Mouse (Mus musculus) spleen, postnatal 0 days (tissue): ENCODE results near the gene Pabpc1l. TPM values are rescaled to one million over a fixed set of nuclear protein-coding genes. Genes with fewer than 3 reads are reported as not detected.

Experiments
- polyA plus RNA-seq: library from polyadenylated mRNA; unstranded; fragments of >200 nt; fragmentation: Nextera tagmentation; extraction: Ambion mirVana; gene quantifications from 2 replicates; pipeline ENCODE4 v1.2.1, GENCODE M21; 2015

Gene Pabpc1l
- polyA plus RNA-seq: 1.3 and 2.5 TPM in 2 replicates

DNA sequence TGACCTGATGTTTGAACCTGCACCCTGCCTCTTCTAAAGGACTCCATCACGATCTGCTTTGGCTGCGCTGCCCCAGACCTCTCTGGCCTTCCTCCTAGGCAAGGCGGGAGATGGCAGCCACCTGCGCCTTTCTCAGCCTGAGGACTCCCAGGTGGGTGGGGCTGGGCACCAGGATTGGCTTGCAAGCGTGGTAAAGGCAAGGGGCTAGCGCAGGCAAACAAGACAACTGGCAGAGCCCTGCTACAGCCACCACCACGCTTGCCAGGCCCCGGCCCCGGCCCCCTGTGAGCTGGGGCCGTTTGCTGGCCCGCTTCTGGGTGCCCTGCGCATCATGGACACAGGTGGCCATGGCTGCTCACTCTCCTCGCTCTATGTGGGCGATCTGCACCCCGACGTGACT, at the start of gene Pabpc1l:
Pabpc1l (plus strand) TSS at position 301 of the 400 bp plus-strand sequence.

DNA sequence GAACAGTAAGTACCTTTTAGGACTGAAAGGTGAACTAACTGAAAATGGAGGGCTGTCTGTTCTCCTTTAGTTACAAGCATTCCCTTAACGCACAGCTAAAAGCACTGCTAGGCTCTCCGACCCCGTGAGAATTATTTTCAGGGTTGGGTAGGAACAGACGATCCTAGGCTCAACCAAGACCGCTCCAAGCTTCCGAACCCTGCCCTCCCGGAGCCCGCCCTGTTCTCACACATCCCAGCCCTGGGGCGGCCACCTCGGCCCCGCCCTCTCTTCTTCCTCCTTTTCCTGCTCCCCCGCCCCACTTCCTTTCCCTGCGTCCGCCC, 30.6 kb upstream of the Pabpc1l start, which contains the start of gene Ywhab:
Ywhab (plus strand) TSS at position 307 of the 323 bp plus-strand sequence.

DNA sequence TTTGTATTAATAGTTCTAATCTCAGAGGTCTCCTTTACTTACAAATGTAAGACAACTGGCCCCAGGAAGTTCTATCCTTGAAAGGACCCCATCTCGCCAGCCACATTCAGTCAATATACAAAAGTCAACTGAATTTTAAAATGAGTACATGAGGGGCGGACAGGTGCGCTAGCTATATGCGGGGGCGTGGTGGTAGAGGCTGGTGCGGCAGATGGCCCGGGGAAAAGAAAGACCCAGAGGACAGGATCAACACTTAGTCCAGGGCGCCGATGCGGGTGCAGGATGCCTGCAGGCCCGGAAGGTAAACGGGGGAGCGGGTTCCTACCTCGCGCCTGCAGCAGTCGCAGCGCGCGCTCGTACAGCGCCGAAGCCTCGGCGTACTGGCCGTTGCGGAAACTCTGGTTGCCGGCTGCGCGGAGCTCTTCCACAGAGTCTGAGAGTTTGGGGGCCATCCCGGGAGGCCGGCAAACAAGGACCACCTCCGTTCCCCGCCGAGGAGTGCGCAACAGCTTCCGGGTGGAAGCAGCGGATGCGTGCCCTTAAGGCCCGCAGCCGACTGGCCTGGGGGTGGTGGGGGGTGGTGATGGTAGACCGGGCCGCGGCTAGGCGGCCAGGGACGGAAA, 45.0 kb downstream of the Pabpc1l start, which contains the start of gene Stk4:
Stk4 (plus strand) TSS at position 181 of the 623 bp plus-strand sequence.

DNA sequence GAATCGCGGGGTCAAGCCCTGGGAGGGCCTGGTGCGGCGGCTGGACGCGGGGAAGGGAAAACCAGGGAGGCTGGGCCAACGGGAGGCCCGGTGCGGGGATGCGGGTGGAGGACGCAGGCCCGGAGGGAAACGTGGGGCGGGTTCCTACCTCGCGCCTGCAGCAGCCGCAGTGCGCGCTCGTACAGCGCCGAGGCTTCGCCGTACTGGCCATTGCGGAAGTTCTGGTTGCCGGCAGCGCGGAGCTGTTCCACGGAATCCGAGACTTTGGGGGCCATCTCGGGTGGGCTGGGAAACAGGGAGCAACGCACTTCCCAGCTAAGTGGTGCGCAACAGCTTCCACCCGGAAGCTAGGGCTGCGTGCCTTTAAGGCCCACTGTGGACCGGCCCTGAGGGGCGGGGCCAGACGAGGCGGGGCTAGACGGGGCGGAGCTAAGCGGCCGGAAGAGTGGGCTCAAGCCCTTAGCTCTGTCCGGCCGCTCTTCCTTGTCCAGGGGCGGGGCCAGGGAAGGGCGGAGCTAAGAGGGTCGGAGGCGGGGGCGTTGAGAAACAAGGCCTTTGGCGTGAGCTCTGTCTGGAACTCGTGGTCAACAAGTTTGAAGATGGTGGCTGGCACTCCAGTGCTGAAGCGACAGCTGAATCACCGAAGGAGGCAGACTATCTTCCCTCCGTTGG, 45.7 kb downstream of the Pabpc1l start, which contains the start of gene Tomm34:
Tomm34 (minus strand) TSS at position 405 of the 672 bp plus-strand sequence.

Other genes starting within 250 kb of the Pabpc1l start
- 0.11 and 0.22 TPM in 2 replicates for gene Ccn5, start 204.6 kb upstream of the Pabpc1l start, polyA plus RNA-seq
- not detected in 2 replicates for gene Kcnk15, start 171.8 kb upstream of the Pabpc1l start, polyA plus RNA-seq
- gene Rims4, start 106.8 kb upstream of the Pabpc1l start, polyA plus RNA-seq: 0.02 TPM in 1 of 2 replicates, not detected in the other
- 132 and 147 TPM in 2 replicates for gene Ywhab, start 30.5 kb upstream of the Pabpc1l start, polyA plus RNA-seq
- gene Stk4, start 44.9 kb downstream of the Pabpc1l start, polyA plus RNA-seq: 20.1 and 20.5 TPM in 2 replicates
- gene Tomm34, start 45.7 kb downstream of the Pabpc1l start, polyA plus RNA-seq: 30.8 and 36.3 TPM in 2 replicates
- gene Kcns1, start 145.7 kb downstream of the Pabpc1l start, polyA plus RNA-seq: not detected in 2 replicates
- not detected in 2 replicates for gene Wfdc5, start 157.3 kb downstream of the Pabpc1l start, polyA plus RNA-seq
- gene Wfdc12, start 165.2 kb downstream of the Pabpc1l start, polyA plus RNA-seq: not detected in 2 replicates
- gene Wfdc15a, start 174.7 kb downstream of the Pabpc1l start, polyA plus RNA-seq: not detected in 2 replicates
- 0.73 TPM in 1 of 2 replicates, not detected in the other for gene Wfdc15b, start 196.2 kb downstream of the Pabpc1l start, polyA plus RNA-seq
- not detected in 2 replicates for gene Svs2, start 213.0 kb downstream of the Pabpc1l start, polyA plus RNA-seq
- not detected in 2 replicates for gene Svs3b, start 231.2 kb downstream of the Pabpc1l start, polyA plus RNA-seq